Comparison of ENCODE assay signal across 10 mouse cellular contexts in the genomic region with DNA sequence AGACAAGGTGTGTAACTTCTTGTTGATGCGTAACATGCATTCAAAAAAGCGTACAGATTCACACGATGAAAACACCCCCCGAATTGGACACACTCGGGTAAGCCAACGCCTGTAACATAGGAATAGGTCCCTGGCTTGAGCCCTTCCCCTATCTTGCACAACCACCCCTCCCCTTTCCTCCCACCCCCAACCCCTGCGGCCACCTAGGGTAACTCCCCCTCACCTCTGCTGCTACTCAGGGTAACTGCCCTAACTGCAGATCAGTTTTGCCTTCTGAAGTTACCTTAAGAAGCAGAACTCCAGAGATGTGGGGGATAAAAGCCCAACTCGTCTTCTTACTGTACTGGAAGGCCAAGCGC. TPM values are rescaled to one million over a fixed set of nuclear protein-coding genes. Genes with fewer than 3 reads are reported as not detected.
DNase-seq lines count a peak whose midpoint lies in the region; ATAC-seq lines count a peak whose summit lies in the region.
"Had no signal": no experiment of that assay in that cellular context is flagged by ENCODE, and none has a peak within 500 bp of the region (broad histone marks: within the 10 kb centered on the region; RNA-seq: fewer than 3 reads in every experiment).

No protein-coding gene starts in this region.

- H3K27ac ChIP-seq in heart, embryonic 15.5 days = no peak overlapping the region
- no peak overlapping the region for H3K27ac ChIP-seq in embryonic facial prominence, embryonic 11.5 days (replicated peaks; ENCODE audit: low read depth, low read length)
- H3K27ac ChIP-seq in hindbrain, embryonic 10.5 days = no peak overlapping the region
- H3K27ac ChIP-seq in liver, embryonic 16.5 days (ENCODE audit: low read length) = no peak overlapping the region
- H3K27ac ChIP-seq: layer of hippocampus, adult 2 months had no signal

- H3K9ac ChIP-seq in heart, embryonic 15.5 days = no peak overlapping the region
- no peak overlapping the region for H3K9ac ChIP-seq in embryonic facial prominence, embryonic 11.5 days (replicated peaks; ENCODE audit: low read length)
- no peak overlapping the region for H3K9ac ChIP-seq in liver, embryonic 16.5 days (ENCODE audit: low read depth, low read length)

- no peaks in the 10 kb centered on the region for H3K36me3 ChIP-seq in heart, embryonic 15.5 days
- H3K36me3 ChIP-seq in embryonic facial prominence, embryonic 11.5 days (replicated peaks; ENCODE audit: control insufficient read depth, insufficient read depth, low read depth, low read length) = no peaks in the 10 kb centered on the region
- no peaks in the 10 kb centered on the region for H3K36me3 ChIP-seq in hindbrain, embryonic 10.5 days
- no peaks in the 10 kb centered on the region for H3K36me3 ChIP-seq in liver, embryonic 16.5 days (ENCODE audit: control insufficient read depth, insufficient read depth)

- no peak for ATAC-seq in heart, embryonic 15.5 days (replicated peaks; ENCODE audit: insufficient number of reproducible peaks, insufficient read depth, low FRiP score, low read depth)
- ATAC-seq in embryonic facial prominence, embryonic 11.5 days (replicated peaks; ENCODE audit: insufficient number of reproducible peaks, low FRiP score, low TSS enrichment, low read depth) = no peak
- ATAC-seq in liver, embryonic 16.5 days (ENCODE audit: low read depth) = no peak
- ATAC-seq in CD4-positive, CD25-positive, alpha-beta regulatory T cell, adult 4 months = no peak

- WGBS in heart, embryonic 15.5 days = 15% methylated on average over 9 of the region's 9 CpGs
- whole genome bisulfite sequencing in embryonic facial prominence, embryonic 11.5 days = 9% methylated on average over 9 of the region's 9 CpGs
- WGBS in hindbrain, embryonic 10.5 days = 11% methylated on average over 9 of the region's 9 CpGs
- WGBS in liver, embryonic 16.5 days (ENCODE audit: insufficient replicate concordance) = 10% methylated on average over 9 of the region's 9 CpGs

- H3K4me3 ChIP-seq in heart, embryonic 15.5 days = no peak overlapping the region
- no peak overlapping the region for H3K4me3 ChIP-seq in embryonic facial prominence, embryonic 11.5 days (ENCODE audit: low read depth, low read length)
- H3K4me3 ChIP-seq in hindbrain, embryonic 10.5 days = peak overlapping the region; percentile 18
- H3K4me3 ChIP-seq in liver, embryonic 16.5 days (ENCODE audit: low read depth, low read length) = no peak overlapping the region
- H3K4me3 ChIP-seq: layer of hippocampus, adult 2 months had no signal

- H3K4me2 ChIP-seq in heart, embryonic 15.5 days = peak overlapping the region; percentile 58
- peak overlapping the region; percentile 25 for H3K4me2 ChIP-seq in embryonic facial prominence, embryonic 11.5 days (ENCODE audit: low read depth, low read length)
- H3K4me2 ChIP-seq in liver, embryonic 16.5 days (ENCODE audit: low read depth, low read length) = peak overlapping the region; percentile 7

- intact Hi-C loops in heart, postnatal 10 days (cut with DNase I) = loop anchor here (2.0 to 10.0 kb wide), 3 partner anchors 23 to 507 kb away; no protein-coding TSS in a partner anchor
- intact Hi-C loops in gastrocnemius, postnatal 36 days (cut with DNase I) = loop anchor here (1.0 kb wide), 1 partner anchor 506 kb away; no protein-coding TSS in a partner anchor

- H3K27me3 ChIP-seq in heart, embryonic 15.5 days = 0 out of 2 replicates have a peak, but pooled peaks cover 5% of the 10 kb centered on the region
- H3K27me3 ChIP-seq in embryonic facial prominence, embryonic 11.5 days (ENCODE audit: control insufficient read depth, insufficient read depth, low read length) = no peaks in the 10 kb centered on the region
- peaks cover 25% of the 10 kb centered on the region for H3K27me3 ChIP-seq in hindbrain, embryonic 10.5 days (ENCODE audit: insufficient read depth, poor library complexity, severe bottlenecking)
- no peaks in the 10 kb centered on the region for H3K27me3 ChIP-seq in liver, embryonic 16.5 days (ENCODE audit: control insufficient read depth, insufficient read depth, low read depth, low read length)

- no peak for DNase-seq in heart, postnatal 10 days
- peak; percentile 17 for DNase-seq in embryonic facial prominence, embryonic 11.5 days (ENCODE audit: low spot score)
- DNase-seq in hindbrain, embryonic 10.5 days (ENCODE audit: low spot score) = no peak
- no peak for DNase-seq in gastrocnemius, postnatal 10 days
- DNase-seq in gastrocnemius, postnatal 36 days = no peak

- no peaks in the 10 kb centered on the region for H3K9me3 ChIP-seq in heart, embryonic 15.5 days (replicated peaks)
- no peaks in the 10 kb centered on the region for H3K9me3 ChIP-seq in embryonic facial prominence, embryonic 11.5 days (replicated peaks; ENCODE audit: control insufficient read depth, low read length)
- no peaks in the 10 kb centered on the region for H3K9me3 ChIP-seq in hindbrain, embryonic 10.5 days
- no peaks in the 10 kb centered on the region for H3K9me3 ChIP-seq in liver, embryonic 16.5 days (replicated peaks; ENCODE audit: control insufficient read depth, low read length)

- peaks cover 12% of the 10 kb centered on the region for H3K4me1 ChIP-seq in heart, embryonic 15.5 days (replicated peaks)
- no peaks in the 10 kb centered on the region for H3K4me1 ChIP-seq in embryonic facial prominence, embryonic 11.5 days (ENCODE audit: control insufficient read depth, insufficient read depth, low read length)
- peaks cover 4% of the 10 kb centered on the region; the same call in 1 of the 2 replicates for H3K4me1 ChIP-seq in hindbrain, embryonic 10.5 days (replicated peaks)
- peaks cover 2% of the 10 kb centered on the region; the same call in 1 of the 2 replicates for H3K4me1 ChIP-seq in liver, embryonic 16.5 days (ENCODE audit: control insufficient read depth, low read depth, low read length)

RNA-seq across cellular contexts. Expression of a gene that starts 39.2 kb away (rescaled TPM):
- polyA plus RNA-seq in heart, embryonic 15.5 days (2015; fragmentation: Nextera tagmentation; extraction: Ambion mirVana) = 0.39 TPM in 1 of 2 replicates, not detected in the other
- total RNA-seq in heart, postnatal 10 days (2021) = not detected
- not detected in 2 replicates for polyA plus RNA-seq in embryonic facial prominence, embryonic 11.5 days (2014; fragmentation: Nextera tagmentation; extraction: Ambion mirVana)
- polyA plus RNA-seq in hindbrain, embryonic 10.5 days (2016; fragmentation: Nextera tagmentation; extraction: Ambion mirVana) = 0.12 TPM in 1 of 2 replicates, not detected in the other
- polyA plus RNA-seq in liver, embryonic 16.5 days (2015; fragmentation: Nextera tagmentation; extraction: Ambion mirVana) = 42.6 and 42.9 TPM in 2 replicates
- under 1 TPM in 1 of 2 experiments, not detected in 1; 0.44 TPM for polyA plus RNA-seq in CD4-positive, CD25-positive, alpha-beta regulatory T cell, adult 4 months (2017; shearing (Covaris generic))
- total RNA-seq in gastrocnemius, postnatal 10 days (2021) = under 1 TPM; 0.19 to 0.20 TPM
- under 1 TPM; 0.22 to 0.36 TPM for total RNA-seq in gastrocnemius, postnatal 36 days (2021)
- total RNA-seq: gastrocnemius, adult 2 months had no signal

RNA-seq across cellular contexts. Expression of a gene that starts 39.5 kb away (rescaled TPM):
- 10.9 and 12.0 TPM in 2 replicates for polyA plus RNA-seq in heart, embryonic 15.5 days (2015; fragmentation: Nextera tagmentation; extraction: Ambion mirVana)
- 10 to 100 TPM; 23.2 to 27.1 TPM for total RNA-seq in heart, postnatal 10 days (2021)
- 4.6 and 5.3 TPM in 2 replicates for polyA plus RNA-seq in embryonic facial prominence, embryonic 11.5 days (2014; fragmentation: Nextera tagmentation; extraction: Ambion mirVana)
- polyA plus RNA-seq in hindbrain, embryonic 10.5 days (2016; fragmentation: Nextera tagmentation; extraction: Ambion mirVana) = 4.7 and 6.9 TPM in 2 replicates
- polyA plus RNA-seq in liver, embryonic 16.5 days (2015; fragmentation: Nextera tagmentation; extraction: Ambion mirVana) = 5.1 and 6.5 TPM in 2 replicates
- not detected for polyA plus RNA-seq in CD4-positive, CD25-positive, alpha-beta regulatory T cell, adult 4 months (2017; shearing (Covaris generic))
- 10 to 100 TPM; 26.8 to 27.5 TPM for total RNA-seq in gastrocnemius, postnatal 10 days (2021)
- total RNA-seq in gastrocnemius, postnatal 36 days (2021) = 10 to 100 TPM in 1 of 2 experiments, 1 to 10 TPM in 1; 9.6 to 11.6 TPM

Comparison
In these comparisons a context has a peak if more than half of its experiments do, and no peak if none do; other contexts are left out.
1. H3K4me2 ChIP-seq: peak in every context shown above with its lines; median percentile 58 in heart, embryonic 15.5 days; 25 in embryonic facial prominence, embryonic 11.5 days; 7 in liver, embryonic 16.5 days.
2. RNA of a gene that starts 39.2 kb away (polyA plus RNA-seq): 42.6 to 42.9 TPM in liver, embryonic 16.5 days; 0.44 TPM in CD4-positive, CD25-positive, alpha-beta regulatory T cell, adult 4 months, 0.12 TPM in hindbrain, embryonic 10.5 days, 0.39 TPM in heart, embryonic 15.5 days and not detected in embryonic facial prominence, embryonic 11.5 days; every median in the first group is over 10 times any median in the second.